ENCODE assay signal across 19 mouse cellular contexts in genomic region chr1:171616881-171617515, GRCm38 (mm10). TPM values are rescaled to one million over a fixed set of nuclear protein-coding genes. Genes with fewer than 3 reads are reported as not detected.
A peak's percentile ranks its signal among the peaks of the same experiment; 100 is the strongest.
DNase-seq lines count a peak whose midpoint lies in the region; ATAC-seq and TF ChIP-seq lines count a peak whose summit lies in the region.
"Had no signal": no experiment of that assay in that cellular context is flagged by ENCODE, and none has a peak within 500 bp of the region (broad histone marks: within the 10 kb centered on the region; RNA-seq: fewer than 3 reads in every experiment).

No protein-coding gene starts in this region.

- H3K9me3 ChIP-seq in embryonic facial prominence, embryonic 10.5 days, result no peaks in the 10 kb centered on the region
- H3K9me3 ChIP-seq: forebrain, embryonic 12.5 days; heart, embryonic 15.5 days; hindbrain, embryonic 13.5 days; limb, embryonic 12.5 days; liver, embryonic 15.5 days; stomach, embryonic 15.5 days had no signal

- peak overlapping the region; percentile 24; the same call in 1 of the 2 replicates for H3K27ac ChIP-seq in spleen, adult 2 months (ENCODE audit: insufficient read depth, low read length)
- no peak overlapping the region for H3K27ac ChIP-seq in embryonic facial prominence, embryonic 10.5 days (replicated peaks)
- H3K27ac ChIP-seq: forebrain, embryonic 12.5 days; heart, embryonic 15.5 days; hindbrain, embryonic 13.5 days; limb, embryonic 12.5 days; liver, embryonic 15.5 days; stomach, embryonic 15.5 days had no signal

- no peak for ATAC-seq in CD4-positive, CD25-positive, alpha-beta regulatory T cell, adult 4 months
- ATAC-seq: intestine, embryonic 16.5 days had no signal

- TF ChIP-seq POLR2A in spleen, adult 2 months (IDR thresholded peaks at IDR 0.05; ENCODE audit: low read depth, low read length), result no peak

- no peaks in the 10 kb centered on the region for H3K36me3 ChIP-seq in spleen, adult 2 months (ENCODE audit: control insufficient read depth, insufficient read depth, low read length)
- H3K36me3 ChIP-seq in embryonic facial prominence, embryonic 10.5 days (replicated peaks), result no peaks in the 10 kb centered on the region
- H3K36me3 ChIP-seq: forebrain, embryonic 12.5 days; G1E; heart, embryonic 15.5 days; hindbrain, embryonic 13.5 days; limb, embryonic 12.5 days; liver, embryonic 15.5 days; stomach, embryonic 15.5 days had no signal

- H3K27me3 ChIP-seq in spleen, adult 2 months (ENCODE audit: control insufficient read depth, insufficient read depth, low read length), result no peaks in the 10 kb centered on the region
- no peaks in the 10 kb centered on the region for H3K27me3 ChIP-seq in embryonic facial prominence, embryonic 10.5 days (replicated peaks; ENCODE audit: low read depth, poor library complexity, severe bottlenecking)
- H3K27me3 ChIP-seq: forebrain, embryonic 12.5 days; heart, embryonic 15.5 days; hindbrain, embryonic 13.5 days; limb, embryonic 12.5 days; liver, embryonic 15.5 days; stomach, embryonic 15.5 days had no signal

- TF ChIP-seq CTCF in spleen, adult 2 months (IDR thresholded peaks at IDR 0.05; ENCODE audit: extremely low read depth, insufficient read depth, insufficient read length, insufficient replicate concordance), result no peak

- H3K4me1 ChIP-seq in spleen, adult 2 months (ENCODE audit: control insufficient read depth, insufficient read depth, insufficient read length), result peaks cover 28% of the 10 kb centered on the region; the same call in 1 of the 2 replicates
- no peaks in the 10 kb centered on the region for H3K4me1 ChIP-seq in embryonic facial prominence, embryonic 10.5 days
- H3K4me1 ChIP-seq: forebrain, embryonic 12.5 days; heart, embryonic 15.5 days; hindbrain, embryonic 13.5 days; limb, embryonic 12.5 days; liver, embryonic 15.5 days; stomach, embryonic 15.5 days had no signal

- peak; percentile 13 to 18 for DNase-seq in cerebellum, postnatal 36 days
- DNase-seq in cerebellum, adult 18-20 months, result no peak
- DNase-seq in spleen, adult 2 months (ENCODE audit: low read depth in 1 of 2, low spot score in 2 of 2), result peak in 1 of 2 experiments; percentile 17
- no peak for DNase-seq in spleen, postnatal 14 days (ENCODE audit: low spot score in 2 of 2)
- DNase-seq in lung, postnatal 10 days, result peak; percentile 7
- DNase-seq in monocyte, adult 2 months (ENCODE audit: low read depth in 1 of 2, low spot score in 2 of 2), result peak; percentile 76 to 90
- no peak for DNase-seq in embryonic facial prominence, embryonic 10.5 days (ENCODE audit: low spot score)
- DNase-seq: adrenal gland, adult 2 months; kidney, postnatal 25 days had no signal

- WGBS in spleen, adult 2 months, result 68% methylated on average over 11 of the region's 11 CpGs
- WGBS in embryonic facial prominence, embryonic 10.5 days, result 80% methylated on average over 11 of the region's 11 CpGs

- no peak overlapping the region for H3K4me3 ChIP-seq in spleen, adult 2 months (ENCODE audit: extremely low read depth, insufficient read depth, insufficient read length)
- H3K4me3 ChIP-seq in embryonic facial prominence, embryonic 10.5 days, result no peak overlapping the region
- H3K4me3 ChIP-seq: forebrain, embryonic 12.5 days; heart, embryonic 15.5 days; hindbrain, embryonic 13.5 days; limb, embryonic 12.5 days; liver, embryonic 15.5 days; stomach, embryonic 15.5 days had no signal

RNA-seq across cellular contexts. Expression of gene Ly9, which starts 9.8 kb away (rescaled TPM):
- 23.8 and 27.7 TPM in 2 replicates for polyA plus RNA-seq in spleen, adult 2 months (2012; rRNA removed)
- polyA plus RNA-seq in CD4-positive, CD25-positive, alpha-beta regulatory T cell, adult 4 months (2017; shearing (Covaris generic)), result 100 to 1,000 TPM in 1 of 2 experiments, 10 to 100 TPM in 1; 52.9 to 159 TPM
- polyA plus RNA-seq in embryonic facial prominence, embryonic 10.5 days (2016; fragmentation: Nextera tagmentation; extraction: Ambion mirVana), result 0.06 and 0.07 TPM in 2 replicates
- polyA plus RNA-seq: forebrain, embryonic 12.5 days; G1E; midbrain, embryonic 11.5 days had no signal

RNA-seq across cellular contexts. Expression of gene Slamf7, which starts 35.8 kb away (rescaled TPM):
- 9.6 and 12.3 TPM in 2 replicates for polyA plus RNA-seq in spleen, adult 2 months (2012; rRNA removed)
- polyA plus RNA-seq in CD4-positive, CD25-positive, alpha-beta regulatory T cell, adult 4 months (2017; shearing (Covaris generic)), result 10 to 100 TPM; 12.5 to 13.1 TPM
- polyA plus RNA-seq in embryonic facial prominence, embryonic 10.5 days (2016; fragmentation: Nextera tagmentation; extraction: Ambion mirVana), result not detected in 2 replicates
- polyA plus RNA-seq: forebrain, embryonic 12.5 days; G1E; hindbrain, embryonic 13.5 days; limb, embryonic 12.5 days; midbrain, embryonic 11.5 days had no signal

RNA-seq across cellular contexts. Expression of gene Cd244a, which starts 58.0 kb away (rescaled TPM):
- 5.7 and 6.8 TPM in 2 replicates for polyA plus RNA-seq in spleen, adult 2 months (2012; rRNA removed)
- polyA plus RNA-seq in CD4-positive, CD25-positive, alpha-beta regulatory T cell, adult 4 months (2017; shearing (Covaris generic)), result 1 to 10 TPM in 1 of 2 experiments, under 1 TPM in 1; 0.55 to 1.3 TPM
- polyA plus RNA-seq in embryonic facial prominence, embryonic 10.5 days (2016; fragmentation: Nextera tagmentation; extraction: Ambion mirVana), result 0.19 TPM in 1 of 2 replicates, not detected in the other
- polyA plus RNA-seq: forebrain, embryonic 12.5 days; G1E; midbrain, embryonic 11.5 days had no signal

Comparison
In these comparisons a context has a peak if more than half of its experiments do, and no peak if none do; other contexts are left out.
1. DNase-seq: peak in cerebellum, postnatal 36 days (2 of 2), lung, postnatal 10 days (single experiment) and monocyte, adult 2 months (2 of 2); none in cerebellum, adult 18-20 months (0 of 2), spleen, postnatal 14 days (0 of 2) and embryonic facial prominence, embryonic 10.5 days (single experiment).
2. RNA of gene Ly9, which starts 9.8 kb away (polyA plus RNA-seq): 52.9 to 159 TPM in CD4-positive, CD25-positive, alpha-beta regulatory T cell, adult 4 months and 23.8 to 27.7 TPM in spleen, adult 2 months; 0.06 to 0.07 TPM in embryonic facial prominence, embryonic 10.5 days; every median in the first group is over 10 times any median in the second.
3. RNA of gene Slamf7, which starts 35.8 kb away (polyA plus RNA-seq): 12.5 to 13.1 TPM in CD4-positive, CD25-positive, alpha-beta regulatory T cell, adult 4 months and 9.6 to 12.3 TPM in spleen, adult 2 months; not detected in embryonic facial prominence, embryonic 10.5 days; every median in the first group is over 10 times any median in the second.